Mouse (Mus musculus) heart, embryonic 16.5 days (tissue): ENCODE results near the gene Cckbr. TPM values are rescaled to one million over a fixed set of nuclear protein-coding genes. Genes with fewer than 3 reads are reported as not detected.

Experiments
- ATAC-seq: fragments of 200-750 bp; cut with Nextera tagmentation; replicated peaks from 2 replicates; pipeline ENCODE4 v1.8.0; 2017; ENCODE audit warnings: moderate number of reproducible peaks; ENCODE audit not compliant: insufficient read depth, low FRiP score; ENCODE audit errors: extremely low read depth
- H3K27ac ChIP-seq: fragments of 300-500 bp; sonication (generic); 2 replicates; pipeline ENCODE4 v1.5.1; 2014; ENCODE audit warnings: mild to moderate bottlenecking, low read length, control low read depth, moderate library complexity
- H3K27me3 ChIP-seq: fragments of 300-500 bp; sonication (generic); 2 replicates; pipeline ENCODE4 v1.6.1; 2014; ENCODE audit warnings: low read length, mixed read lengths; ENCODE audit not compliant: control insufficient read depth, insufficient read depth
- H3K36me3 ChIP-seq: fragments of 300-500 bp; sonication (generic); 2 replicates; pipeline ENCODE4 v1.6.1; 2014; ENCODE audit not compliant: control insufficient read depth, insufficient read depth
- H3K4me1 ChIP-seq: fragments of 300-500 bp; sonication (generic); 2 replicates; pipeline ENCODE4 v1.6.1; 2014; ENCODE audit warnings: low read length, mixed read lengths; ENCODE audit not compliant: control insufficient read depth, insufficient read depth
- H3K4me2 ChIP-seq: fragments of 300-500 bp; sonication (generic); 2 replicates; pipeline ENCODE4 v1.6.1; 2014; ENCODE audit warnings: low read depth, mild to moderate bottlenecking, control low read depth, low read length
- H3K4me3 ChIP-seq: fragments of 300-500 bp; sonication (generic); 2 replicates; pipeline ENCODE4 v1.5.1; 2014; ENCODE audit warnings: mild to moderate bottlenecking, control low read depth, low read length
- H3K9ac ChIP-seq: fragments of 300-500 bp; sonication (generic); 2 replicates; pipeline ENCODE4 v1.6.1; 2014; ENCODE audit warnings: low read length, control low read depth
- H3K9me3 ChIP-seq: fragments of 300-500 bp; sonication (generic); replicated peaks from 2 replicates; pipeline ENCODE4 v1.6.1; 2016; ENCODE audit warnings: low read length; ENCODE audit not compliant: control insufficient read depth
- WGBS: fragments of 180-500 bp; shearing (Covaris S2); extraction: QIAGEN DNeasy Blood & Tissue Kit; methylation state at CpG from one replicate; pipeline ENCODE4 v1.1.7; 2014; 5-methylcytosine and 5-hydroxymethylcytosine counted together
- polyA plus RNA-seq: library from polyadenylated mRNA; unstranded; fragments of >200 nt; fragmentation: Nextera tagmentation; extraction: Ambion mirVana; gene quantifications from 2 replicates; pipeline ENCODE4 v1.2.1, GENCODE M21; 2015

The Cckbr gene
- polyA plus RNA-seq, 1 experiment from 2014 or later = not detected

DNA sequence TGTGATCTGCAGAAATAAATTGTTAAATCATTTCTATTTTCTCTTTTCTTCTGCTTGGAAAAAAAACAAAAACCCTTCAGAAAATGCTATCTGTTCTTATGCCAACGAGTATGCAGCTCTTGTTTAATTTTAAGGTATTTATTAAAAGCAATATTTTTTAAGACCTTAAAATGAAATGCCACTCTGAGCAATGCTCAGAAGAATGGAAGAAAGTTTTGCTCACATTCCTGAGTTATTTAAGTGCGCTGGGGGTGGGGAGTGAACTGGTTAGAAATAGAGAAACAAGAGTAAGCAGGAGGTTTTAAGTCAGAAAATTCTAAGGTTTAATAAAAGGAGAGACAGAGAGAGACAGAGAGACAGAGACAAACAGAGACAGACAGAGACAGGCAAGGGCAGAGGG, 94.2 kb downstream of the Cckbr start:
- H3K27ac ChIP-seq = no peak overlapping the region
- H3K4me1 ChIP-seq = no peaks in the 10 kb centered on the region
- H3K27me3 ChIP-seq = no peaks in the 10 kb centered on the region
- no peak overlapping the region for H3K4me2 ChIP-seq
- WGBS = 74% methylated on average over 2 of the region's 2 CpGs
- no peak overlapping the region for H3K4me3 ChIP-seq
- H3K9ac ChIP-seq = no peak overlapping the region
- H3K9me3 ChIP-seq = no peaks in the 10 kb centered on the region
- no peaks in the 10 kb centered on the region for H3K36me3 ChIP-seq
- ATAC-seq = no peak

DNA sequence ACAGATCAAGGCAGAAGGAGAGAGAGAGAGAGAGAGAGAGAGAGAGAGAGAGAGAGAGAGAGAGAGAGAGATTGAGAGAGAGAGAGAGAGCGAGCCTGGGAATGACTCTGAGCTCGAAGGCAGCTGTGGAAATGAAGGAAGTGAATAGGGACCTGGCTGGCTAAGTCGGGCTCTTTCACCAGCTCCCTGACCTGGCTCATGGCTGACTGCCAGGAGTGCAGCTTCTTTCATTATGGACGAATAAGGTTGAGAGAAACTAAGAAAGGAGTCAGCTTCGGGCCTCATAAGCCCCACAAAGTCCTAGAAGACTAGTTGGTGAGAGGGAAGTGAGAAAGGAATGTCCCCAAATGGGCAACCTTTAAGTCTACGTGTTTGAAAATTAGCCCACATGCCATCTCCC, 94.7 kb downstream of the Cckbr start:
- no peak overlapping the region for H3K9ac ChIP-seq
- no peaks in the 10 kb centered on the region for H3K4me1 ChIP-seq
- H3K4me3 ChIP-seq = no peak overlapping the region
- H3K36me3 ChIP-seq = no peaks in the 10 kb centered on the region
- no peak overlapping the region for H3K27ac ChIP-seq
- no peak for ATAC-seq
- H3K9me3 ChIP-seq = no peaks in the 10 kb centered on the region
- WGBS = 19% methylated on average over 6 of the region's 6 CpGs
- H3K4me2 ChIP-seq = no peak overlapping the region
- no peaks in the 10 kb centered on the region for H3K27me3 ChIP-seq

Other genes with a start within 250 kb of the Cckbr start
- not detected in 2 replicates for gene Olfr685, start 239.7 kb upstream of the Cckbr start, polyA plus RNA-seq
- gene Olfr686, start 218.2 kb upstream of the Cckbr start, polyA plus RNA-seq = not detected in 2 replicates
- gene Olfr688, start 137.6 kb upstream of the Cckbr start, polyA plus RNA-seq = not detected in 2 replicates
- not detected in 2 replicates for gene Olfr689, start 114.6 kb upstream of the Cckbr start, polyA plus RNA-seq
- gene Olfr690, start 91.6 kb upstream of the Cckbr start, polyA plus RNA-seq = not detected in 2 replicates
- gene Olfr691, start 83.5 kb upstream of the Cckbr start, polyA plus RNA-seq = 0.06 and 0.14 TPM in 2 replicates
- gene Olfr692, start 57.5 kb upstream of the Cckbr start, polyA plus RNA-seq = not detected in 2 replicates
- not detected in 2 replicates for gene Gm5901, start 50.7 kb upstream of the Cckbr start, polyA plus RNA-seq
- 32.5 and 34.5 TPM in 2 replicates for gene Fam160a2, start 25.7 kb upstream of the Cckbr start, polyA plus RNA-seq
- 0.05 TPM in 1 of 2 replicates, not detected in the other for gene Cnga4, start 21.2 kb upstream of the Cckbr start, polyA plus RNA-seq
- 97.4 and 97.5 TPM in 2 replicates for gene Cavin3, start 56.6 kb downstream of the Cckbr start, polyA plus RNA-seq
- 61.7 and 65.0 TPM in 2 replicates for gene Smpd1, start 128.6 kb downstream of the Cckbr start, polyA plus RNA-seq
- gene Apbb1, start 155.9 kb downstream of the Cckbr start, polyA plus RNA-seq = 44.5 and 49.5 TPM in 2 replicates
- 0.25 and 0.91 TPM in 2 replicates for gene Hpx, start 174.4 kb downstream of the Cckbr start, polyA plus RNA-seq
- 32.9 and 35.7 TPM in 2 replicates for gene Trim3, start 207.8 kb downstream of the Cckbr start, polyA plus RNA-seq
- gene Timm10b, start 214.3 kb downstream of the Cckbr start, polyA plus RNA-seq = 147 and 158 TPM in 2 replicates
- 46.5 and 46.6 TPM in 2 replicates for gene Arfip2, start 214.7 kb downstream of the Cckbr start, polyA plus RNA-seq
- 30.8 and 36.5 TPM in 2 replicates for gene Gm45799, start 214.8 kb downstream of the Cckbr start, polyA plus RNA-seq
- 0.38 and 0.49 TPM in 2 replicates for gene Dnhd1, start 225.1 kb downstream of the Cckbr start, polyA plus RNA-seq